Mouse (Mus musculus) subcutaneous adipose tissue, adult 2 months (tissue): ENCODE results near the gene Vmn1r210. TPM values are rescaled to one million over a fixed set of nuclear protein-coding genes. Genes with fewer than 3 reads are reported as not detected.

Source experiments
- polyA plus RNA-seq: library from polyadenylated mRNA; depleted of rRNA; stranded (reverse); fragments of >200 nt; gene quantifications from 2 replicates; pipeline ENCODE4 v1.2.3, GENCODE M21; 2012; ENCODE audit warnings: low replicate concordance; rRNA removed

Gene Vmn1r210
- not detected in 2 replicates for polyA plus RNA-seq

DNA sequence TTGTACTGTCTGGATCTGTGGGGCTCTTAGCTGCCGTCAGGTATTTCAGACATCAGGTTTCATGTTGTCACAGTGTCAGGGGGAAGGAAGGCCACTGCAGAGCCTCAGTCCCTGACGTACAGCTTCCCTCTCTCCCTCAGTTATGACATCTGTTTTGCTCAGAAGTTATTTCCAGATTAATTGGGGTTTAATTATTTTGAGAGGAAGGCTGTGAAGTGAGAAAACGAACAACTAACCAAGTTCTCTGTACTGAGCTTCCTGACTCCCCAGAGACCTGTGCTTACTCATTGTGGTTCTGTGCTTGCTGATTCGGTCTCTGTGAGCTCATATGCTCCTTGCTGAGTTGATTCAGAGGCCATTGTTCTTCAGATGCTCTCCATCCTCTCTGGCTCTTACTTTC, at the start of gene Vmn1r210:
TSS of gene Vmn1r210 (minus strand) at position 101 of the 400 bp plus-strand sequence.

DNA sequence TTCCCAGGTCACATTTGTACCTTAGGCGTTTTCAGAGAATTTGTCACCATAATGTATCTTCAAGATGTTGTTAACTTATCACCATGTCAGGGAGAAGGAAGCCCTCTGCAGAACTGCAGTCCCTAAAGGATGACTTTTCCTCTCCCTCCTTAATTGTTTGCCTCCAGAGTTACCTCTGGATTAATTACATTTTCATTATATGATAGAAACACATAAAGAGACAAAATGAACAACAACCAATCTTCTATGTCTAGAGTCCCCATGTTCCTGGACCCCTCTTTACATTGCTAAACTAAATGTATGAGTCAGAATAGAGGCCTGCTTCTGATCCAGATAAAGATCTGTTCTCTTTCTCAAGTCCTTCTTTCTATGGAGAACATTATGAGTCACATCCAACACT, 26.3 kb upstream of the Vmn1r210 start, which contains the start of gene Vmn1r211:
TSS of gene Vmn1r211 (minus strand) at position 101 of the 400 bp plus-strand sequence.

DNA sequence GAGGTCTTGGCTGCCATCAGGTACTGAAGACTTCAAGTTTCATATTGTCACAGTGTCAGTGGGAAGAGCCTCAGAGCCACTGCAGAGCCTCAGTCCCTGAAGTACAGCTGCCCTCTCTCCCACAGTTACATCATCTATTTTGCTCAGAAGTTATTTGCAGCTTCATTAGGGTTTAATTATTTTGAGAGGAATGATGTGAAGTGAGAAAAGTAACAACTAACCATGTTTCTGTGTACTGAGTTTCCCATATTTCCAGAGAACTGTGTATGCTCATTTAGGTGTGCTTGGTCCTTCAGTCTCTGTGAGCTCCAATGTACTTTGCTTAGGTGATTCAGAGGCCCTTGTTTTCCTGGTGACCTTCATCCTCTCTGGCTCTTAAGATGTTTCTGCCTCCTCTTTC, 21.6 kb downstream of the Vmn1r210 start, which contains the start of gene Vmn1r209:
TSS of gene Vmn1r209 (minus strand) at position 101 of the 400 bp plus-strand sequence.

DNA sequence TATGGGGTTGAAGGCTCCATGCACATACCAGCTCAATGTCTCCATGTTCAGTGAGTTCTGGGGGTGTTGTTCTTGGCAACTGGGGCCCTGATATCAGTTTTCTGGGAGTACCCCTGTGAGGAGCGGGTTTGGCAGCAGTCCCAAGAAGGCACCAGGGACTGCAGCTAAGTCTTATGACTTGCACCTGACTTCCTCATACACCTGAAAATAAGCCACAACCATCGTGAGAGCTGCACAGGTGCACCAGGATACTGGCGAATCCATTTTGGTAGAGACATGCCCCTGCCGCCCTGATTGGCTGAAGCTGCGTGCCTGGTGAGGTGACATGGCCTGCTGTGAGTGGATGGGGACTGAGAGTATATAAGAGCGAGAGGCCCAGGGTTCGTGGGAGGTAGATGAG, 53.8 kb downstream of the Vmn1r210 start, which contains the start of gene Vmn1r208:
TSS of gene Vmn1r208 (minus strand) at position 101 of the 400 bp plus-strand sequence.

Other genes starting within 250 kb of the Vmn1r210 start
- not detected in 2 replicates for gene Vmn1r205, start 238.3 kb downstream of the Vmn1r210 start, polyA plus RNA-seq
- gene Vmn1r206, start 207.1 kb downstream of the Vmn1r210 start, polyA plus RNA-seq = not detected in 2 replicates
- gene Vmn1r207-ps, start 101.7 kb downstream of the Vmn1r210 start, polyA plus RNA-seq = not detected in 2 replicates
- not detected in 2 replicates for gene Vmn1r208, start 53.9 kb downstream of the Vmn1r210 start, polyA plus RNA-seq
- gene Vmn1r209, start 21.7 kb downstream of the Vmn1r210 start, polyA plus RNA-seq = not detected in 2 replicates
- not detected in 2 replicates for gene Vmn1r211, start 26.2 kb upstream of the Vmn1r210 start, polyA plus RNA-seq
- gene Vmn1r212, start 52.9 kb upstream of the Vmn1r210 start, polyA plus RNA-seq = not detected in 2 replicates
- not detected in 2 replicates for gene Vmn1r213, start 176.3 kb upstream of the Vmn1r210 start, polyA plus RNA-seq
- gene Vmn1r214, start 199.1 kb upstream of the Vmn1r210 start, polyA plus RNA-seq = not detected in 2 replicates
- gene Vmn1r215, start 236.7 kb upstream of the Vmn1r210 start, polyA plus RNA-seq = not detected in 2 replicates